Mouse (Mus musculus): ENCODE data around the gene Shkbp1. TPM values are rescaled to one million over a fixed set of nuclear protein-coding genes. Genes with fewer than 3 reads are reported as not detected.

The Shkbp1 gene
- polyA plus RNA-seq (2014; fragmentation: Nextera tagmentation; extraction: Ambion mirVana): 45.9 and 50.7 TPM in 2 replicates

- Histone ChIP-seq H3K27me3 (ENCODE audit: control insufficient read depth, insufficient read depth, low read length) (peaks cover 17% of the 10 kb centered on the region), H3K9me3 (ENCODE audit: control insufficient read depth, low read length) (peaks cover 2% of the 10 kb centered on the region; the same call in 1 of the 2 replicates), H3K4me3 (ENCODE audit: low read depth, low read length) (peak within 1 kb of the TSS; percentile 69), H3K4me2 (peak within 1 kb of the TSS; percentile 64), H3K9ac (ENCODE audit: low read length) (peak within 1 kb of the TSS; percentile 74), H3K4me1 (ENCODE audit: control insufficient read depth, insufficient read depth, low read length) (peaks cover 9% of the 10 kb centered on the region), H3K27ac (ENCODE audit: low read depth, low read length) (no peak within 1 kb of the TSS), H3K36me3 (ENCODE audit: control insufficient read depth, insufficient read depth, low read length) (no peaks in the 10 kb centered on the region)
- ATAC-seq (ENCODE audit: low FRiP score) (peak; percentile 96), DNase-seq (ENCODE audit: low spot score, missing footprints) (peak; percentile 97)
- under 1% methylated on average over 34 of the region's 34 CpGs for WGBS
Observed at GRCm38 (mm10) chr7:27355745-27356240, at the start of gene Shkbp1. TSS of gene Shkbp1 (minus strand) at chr7:27356019.

GRCm38 (mm10) chr7:27404203-27404942 lies 48.6 kb upstream of the Shkbp1 start:
- ATAC-seq (ENCODE audit: low FRiP score) (no peak), DNase-seq (ENCODE audit: low spot score, missing footprints) (peak; percentile 88)
- H3K4me3 ChIP-seq (ENCODE audit: low read depth, low read length): no peak overlapping the region
- H3K9ac ChIP-seq (ENCODE audit: low read length): no peak overlapping the region
- 6% methylated on average over 81 of the region's 81 CpGs for WGBS
- no peaks in the 10 kb centered on the region; the same call in 1 of the 2 replicates for H3K9me3 ChIP-seq (ENCODE audit: control insufficient read depth, low read length)
- no peaks in the 10 kb centered on the region for H3K36me3 ChIP-seq (ENCODE audit: control insufficient read depth, insufficient read depth, low read length)
- peaks cover 66% of the 10 kb centered on the region for H3K27me3 ChIP-seq (ENCODE audit: control insufficient read depth, insufficient read depth, low read length)
- 0 out of 2 replicates have a peak, but pooled peaks cover 2% of the 10 kb centered on the region for H3K4me1 ChIP-seq (ENCODE audit: control insufficient read depth, insufficient read depth, low read length)
- no peak overlapping the region for H3K27ac ChIP-seq (ENCODE audit: low read depth, low read length)
- no peak overlapping the region for H3K4me2 ChIP-seq

- WGBS: 13% methylated on average over 16 of the region's 16 CpGs
- DNase-seq (ENCODE audit: low spot score, missing footprints): peak; percentile 93
- H3K9ac ChIP-seq (ENCODE audit: low read length): no peak overlapping the region
- H3K36me3 ChIP-seq (ENCODE audit: control insufficient read depth, insufficient read depth, low read length): no peaks in the 10 kb centered on the region
- no peaks in the 10 kb centered on the region; the same call in 1 of the 2 replicates for H3K9me3 ChIP-seq (ENCODE audit: control insufficient read depth, low read length)
- H3K4me3 ChIP-seq (ENCODE audit: low read depth, low read length): no peak overlapping the region
- H3K4me2 ChIP-seq: no peak overlapping the region
- H3K27me3 ChIP-seq (ENCODE audit: control insufficient read depth, insufficient read depth, low read length): peaks cover 54% of the 10 kb centered on the region
- ATAC-seq (ENCODE audit: low FRiP score): peak; percentile 57; the same call in 1 of the 2 replicates
- no peak overlapping the region for H3K27ac ChIP-seq (ENCODE audit: low read depth, low read length)
- no peaks in the 10 kb centered on the region for H3K4me1 ChIP-seq (ENCODE audit: control insufficient read depth, insufficient read depth, low read length)
Observed at GRCm38 (mm10) chr7:27402675-27403074, 46.9 kb upstream of the Shkbp1 start.

- H3K36me3 ChIP-seq (ENCODE audit: control insufficient read depth, insufficient read depth, low read length): no peaks in the 10 kb centered on the region
- 79% methylated on average over 7 of the region's 7 CpGs for WGBS
- no peak overlapping the region for H3K4me2 ChIP-seq
- ATAC-seq (ENCODE audit: low FRiP score): no peak
- H3K4me3 ChIP-seq (ENCODE audit: low read depth, low read length): no peak overlapping the region
- H3K9ac ChIP-seq (ENCODE audit: low read length): no peak overlapping the region
- H3K9me3 ChIP-seq (ENCODE audit: control insufficient read depth, low read length): no peaks in the 10 kb centered on the region; the same call in 1 of the 2 replicates
- peaks cover 54% of the 10 kb centered on the region for H3K27me3 ChIP-seq (ENCODE audit: control insufficient read depth, insufficient read depth, low read length)
- peaks cover 8% of the 10 kb centered on the region for H3K4me1 ChIP-seq (ENCODE audit: control insufficient read depth, insufficient read depth, low read length)
- no peak for DNase-seq (ENCODE audit: low spot score, missing footprints)
- H3K27ac ChIP-seq (ENCODE audit: low read depth, low read length): no peak overlapping the region
Observed at GRCm38 (mm10) chr7:27400545-27400944, 44.7 kb upstream of the Shkbp1 start.

DNA sequence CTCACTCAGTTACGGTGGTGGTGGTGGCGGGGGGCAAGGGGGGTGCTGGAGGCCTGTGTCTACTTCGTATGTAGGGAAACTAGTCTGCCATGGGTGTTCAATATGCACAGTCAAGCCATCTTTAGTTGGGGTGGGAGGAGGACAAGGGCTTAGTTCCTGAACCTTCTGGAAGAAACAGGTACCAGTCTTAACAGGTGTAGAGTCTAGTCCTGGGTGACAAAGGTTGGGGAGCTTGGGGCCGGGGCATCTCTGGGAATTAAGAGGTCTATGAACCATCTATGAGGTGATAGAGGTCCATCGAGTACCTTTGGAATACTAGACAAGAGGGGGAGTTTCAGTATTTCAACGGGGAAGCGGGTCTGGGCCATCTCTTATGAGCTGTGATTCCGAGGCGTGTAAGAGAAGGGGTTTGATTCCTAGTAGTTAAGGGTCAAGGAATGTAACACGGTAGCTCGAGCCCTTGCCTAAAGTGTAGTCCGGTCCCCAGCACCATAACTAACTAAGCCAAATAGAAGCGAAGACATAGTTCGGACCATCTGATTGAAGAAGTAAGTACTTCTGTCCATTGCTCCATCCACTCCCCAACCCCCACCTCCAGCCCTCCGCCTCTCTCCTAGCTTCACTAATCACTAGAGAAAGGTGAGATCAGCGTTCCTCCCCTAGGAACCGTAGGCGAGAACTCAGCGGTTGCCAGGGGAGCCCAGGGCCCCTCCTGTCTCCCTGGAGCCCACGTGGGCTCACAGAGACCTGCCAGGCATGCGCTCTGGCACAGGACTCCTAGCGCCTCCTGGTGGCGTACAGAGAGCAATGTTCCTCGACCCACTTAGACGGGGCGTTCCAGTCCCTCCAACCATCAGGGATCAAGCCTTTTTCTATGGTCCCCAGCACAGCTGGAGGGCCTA lies 41.5 kb upstream of the Shkbp1 start:
- no peaks in the 10 kb centered on the region for H3K9me3 ChIP-seq (ENCODE audit: control insufficient read depth, low read length)
- H3K36me3 ChIP-seq (ENCODE audit: control insufficient read depth, insufficient read depth, low read length): no peaks in the 10 kb centered on the region
- 0 out of 2 replicates have a peak overlapping the region, but pooled peaks have one; percentile 44 for H3K4me3 ChIP-seq (ENCODE audit: low read depth, low read length)
- H3K27me3 ChIP-seq (ENCODE audit: control insufficient read depth, insufficient read depth, low read length): peaks cover 42% of the 10 kb centered on the region
- no peak overlapping the region for H3K27ac ChIP-seq (ENCODE audit: low read depth, low read length)
- ATAC-seq (ENCODE audit: low FRiP score): peak; percentile 42; the same call in 1 of the 2 replicates
- 18% methylated on average over 26 of the region's 26 CpGs for WGBS
- no peak overlapping the region for H3K9ac ChIP-seq (ENCODE audit: low read length)
- no peak overlapping the region for H3K4me2 ChIP-seq
- DNase-seq (ENCODE audit: low spot score, missing footprints): peak; percentile 91
- H3K4me1 ChIP-seq (ENCODE audit: control insufficient read depth, insufficient read depth, low read length): peaks cover 8% of the 10 kb centered on the region

GRCm38 (mm10) chr7:27396184-27397047 lies 40.6 kb upstream of the Shkbp1 start:
- peak; percentile 46; the same call in 1 of the 2 replicates for ATAC-seq (ENCODE audit: low FRiP score)
- 3% methylated on average over 26 of the region's 68 CpGs for WGBS
- Histone ChIP-seq H3K27me3 (ENCODE audit: control insufficient read depth, insufficient read depth, low read length) (peaks cover 42% of the 10 kb centered on the region), H3K9ac (ENCODE audit: low read length) (peak overlapping the region; percentile 48), H3K9me3 (ENCODE audit: control insufficient read depth, low read length) (no peaks in the 10 kb centered on the region), H3K4me2 (peak overlapping the region; percentile 67), H3K4me3 (ENCODE audit: low read depth, low read length) (peak overlapping the region; percentile 44), H3K4me1 (ENCODE audit: control insufficient read depth, insufficient read depth, low read length) (peaks cover 8% of the 10 kb centered on the region), H3K36me3 (ENCODE audit: control insufficient read depth, insufficient read depth, low read length) (no peaks in the 10 kb centered on the region), H3K27ac (ENCODE audit: low read depth, low read length) (no peak overlapping the region)
- peak; percentile 86 for DNase-seq (ENCODE audit: low spot score, missing footprints)

GRCm38 (mm10) chr7:27395521-27396183 lies 39.8 kb upstream of the Shkbp1 start:
- WGBS: 2% methylated on average over 22 of the region's 22 CpGs
- Histone ChIP-seq H3K27me3 (ENCODE audit: control insufficient read depth, insufficient read depth, low read length) (peaks cover 48% of the 10 kb centered on the region), H3K9me3 (ENCODE audit: control insufficient read depth, low read length) (no peaks in the 10 kb centered on the region), H3K36me3 (ENCODE audit: control insufficient read depth, insufficient read depth, low read length) (no peaks in the 10 kb centered on the region), H3K27ac (ENCODE audit: low read depth, low read length) (no peak overlapping the region), H3K4me1 (ENCODE audit: control insufficient read depth, insufficient read depth, low read length) (peaks cover 8% of the 10 kb centered on the region), H3K9ac (ENCODE audit: low read length) (no peak overlapping the region), H3K4me3 (ENCODE audit: low read depth, low read length) (peak overlapping the region; percentile 44), H3K4me2 (peak overlapping the region; percentile 67)
- DNase-seq (ENCODE audit: low spot score, missing footprints): peak; percentile 87
- peak; percentile 38; the same call in 1 of the 2 replicates for ATAC-seq (ENCODE audit: low FRiP score)

GRCm38 (mm10) chr7:27391416-27391815 lies 35.6 kb upstream of the Shkbp1 start:
- peaks cover 31% of the 10 kb centered on the region for H3K27me3 ChIP-seq (ENCODE audit: control insufficient read depth, insufficient read depth, low read length)
- WGBS: 54% methylated on average over 16 of the region's 16 CpGs
- ATAC-seq (ENCODE audit: low FRiP score) (no peak), DNase-seq (ENCODE audit: low spot score, missing footprints) (peak; percentile 2)
- no peak overlapping the region for H3K4me2 ChIP-seq
- H3K4me1 ChIP-seq (ENCODE audit: control insufficient read depth, insufficient read depth, low read length): peaks cover 4% of the 10 kb centered on the region
- no peak overlapping the region for H3K9ac ChIP-seq (ENCODE audit: low read length)
- no peaks in the 10 kb centered on the region for H3K9me3 ChIP-seq (ENCODE audit: control insufficient read depth, low read length)
- no peak overlapping the region for H3K27ac ChIP-seq (ENCODE audit: low read depth, low read length)
- no peaks in the 10 kb centered on the region for H3K36me3 ChIP-seq (ENCODE audit: control insufficient read depth, insufficient read depth, low read length)
- H3K4me3 ChIP-seq (ENCODE audit: low read depth, low read length): no peak overlapping the region
